Mouse (Mus musculus) heart, postnatal 0 days (tissue): ENCODE data around the gene Aqp1. TPM values are rescaled to one million over a fixed set of nuclear protein-coding genes. Genes with fewer than 3 reads are reported as not detected.

Experiments used
- ATAC-seq: fragments of 200-750 bp; cut with Nextera tagmentation; 2 replicates; pipeline ENCODE4 v1.8.0; 2017; ENCODE audit warnings: low read depth, moderate number of reproducible peaks, moderate library complexity; ENCODE audit not compliant: insufficient read depth
- DNase-seq: peaks from one replicate; pipeline ENCODE4 v3.0.0-alpha.2; 2016; ENCODE audit warnings: low spot score
- H3K27ac ChIP-seq: fragments of 300-500 bp; sonication (generic); 2 replicates; pipeline ENCODE4 v1.5.1; 2014; ENCODE audit warnings: low read depth, mild to moderate bottlenecking
- H3K27me3 ChIP-seq: fragments of 300-500 bp; sonication (generic); 2 replicates; pipeline ENCODE4 v1.6.1; 2014; ENCODE audit warnings: low read length, mixed read lengths; ENCODE audit not compliant: control insufficient read depth, insufficient read depth
- H3K36me3 ChIP-seq: fragments of 300-500 bp; sonication (generic); replicated peaks from 2 replicates; pipeline ENCODE4 v1.6.1; 2014; ENCODE audit warnings: low read length, mixed read lengths; ENCODE audit not compliant: control insufficient read depth, insufficient read depth
- H3K4me1 ChIP-seq: fragments of 300-500 bp; sonication (generic); 2 replicates; pipeline ENCODE4 v1.6.1; 2014; ENCODE audit warnings: antibody characterized with exemption; ENCODE audit not compliant: control insufficient read depth, insufficient read depth
- H3K4me2 ChIP-seq: fragments of 300-500 bp; sonication (generic); 2 replicates; pipeline ENCODE4 v1.6.1; 2014; ENCODE audit warnings: low read depth, mild to moderate bottlenecking, low read length, moderate library complexity
- H3K4me3 ChIP-seq: fragments of 300-500 bp; sonication (generic); 2 replicates; pipeline ENCODE4 v1.5.1; 2014; ENCODE audit warnings: low read depth, low read length
- H3K9ac ChIP-seq: fragments of 300-500 bp; sonication (generic); replicated peaks from 2 replicates; pipeline ENCODE4 v1.6.1; 2014; ENCODE audit warnings: low read depth, low read length, mixed read lengths
- H3K9me3 ChIP-seq: fragments of 300-500 bp; sonication (generic); replicated peaks from 2 replicates; pipeline ENCODE4 v1.6.1; 2016; ENCODE audit warnings: low read length; ENCODE audit not compliant: control insufficient read depth
- CTCF ChIP-seq: IDR thresholded peaks from 2 replicates; pipeline ENCODE4 v1.5.1; 2016; ENCODE audit warnings: antibody characterized with exemption, control low read depth, low read depth
- EP300 ChIP-seq: IDR thresholded peaks from 2 replicates; pipeline ENCODE4 v1.6.1; 2016; ENCODE audit warnings: antibody characterized with exemption, low read depth
- WGBS: fragments of 180-500 bp; shearing (Covaris S2); extraction: QIAGEN DNeasy Blood & Tissue Kit; methylation state at CpG from one replicate; pipeline ENCODE4 v1.1.7; 2014; 5-methylcytosine and 5-hydroxymethylcytosine counted together
- polyA plus RNA-seq: library from polyadenylated mRNA; unstranded; fragments of >200 nt; fragmentation: Nextera tagmentation; extraction: Ambion mirVana; gene quantifications from 2 replicates; pipeline ENCODE4 v1.2.1, GENCODE M21; 2015
- total RNA-seq: library from RNA; depleted of rRNA; stranded (reverse); fragments of >200 nt; gene quantifications from 2 replicates; pipeline ENCODE4 v1.2.3, GENCODE M21; 2014; ENCODE audit warnings: low replicate concordance

The Aqp1 gene
- total and polyA plus RNA-seq, 2 experiments from 2014 or later, result 56.4 to 146 TPM

- 55% methylated on average over 9 of the region's 9 CpGs for WGBS
- ATAC-seq, result no peak
- no peak overlapping the region for H3K27ac ChIP-seq
- DNase-seq, result no peak
- H3K36me3 ChIP-seq, result no peaks in the 10 kb centered on the region
- H3K4me1 ChIP-seq, result peaks cover 47% of the 10 kb centered on the region
- H3K9ac ChIP-seq, result no peak overlapping the region; the same call in 1 of the 2 replicates
- H3K9me3 ChIP-seq, result no peaks in the 10 kb centered on the region
- H3K4me2 ChIP-seq, result peak overlapping the region; percentile 53
- no peaks in the 10 kb centered on the region for H3K27me3 ChIP-seq
- no peak for TF ChIP-seq CTCF
- no peak for TF ChIP-seq EP300
- H3K4me3 ChIP-seq, result peak overlapping the region; percentile 40
These were observed 2.9 kb downstream of the Aqp1 start for GRCm38 (mm10) chr6:55338934-55339825.

- Histone ChIP-seq H3K4me2 (0 out of 2 replicates have a peak overlapping the region, but pooled peaks have one; percentile 12), H3K27me3 (no peaks in the 10 kb centered on the region), H3K36me3 (no peaks in the 10 kb centered on the region), H3K4me3 (no peak overlapping the region), H3K9ac (no peak overlapping the region), H3K27ac (peak overlapping the region; percentile 16), H3K4me1 (peaks cover 44% of the 10 kb centered on the region), H3K9me3 (no peaks in the 10 kb centered on the region)
- 15% methylated on average over 5 of the region's 5 CpGs for WGBS
- no peak for TF ChIP-seq CTCF
- TF ChIP-seq EP300, result no peak
- ATAC-seq (peak; percentile 56), DNase-seq (peak; percentile 63)
These were observed 5.5 kb downstream of the Aqp1 start for GRCm38 (mm10) chr6:55341688-55342087.

GRCm38 (mm10) chr6:55342328-55342727 lies 6.1 kb downstream of the Aqp1 start:
- 46% methylated on average over 9 of the region's 9 CpGs for WGBS
- TF ChIP-seq CTCF, result no peak
- TF ChIP-seq EP300, result no peak
- no peaks in the 10 kb centered on the region for H3K36me3 ChIP-seq
- peaks cover 37% of the 10 kb centered on the region for H3K4me1 ChIP-seq
- H3K27ac ChIP-seq, result no peak overlapping the region
- DNase-seq (peak; percentile 31), ATAC-seq (no peak)
- no peaks in the 10 kb centered on the region for H3K9me3 ChIP-seq
- H3K4me3 ChIP-seq, result no peak overlapping the region
- no peak overlapping the region for H3K9ac ChIP-seq
- H3K4me2 ChIP-seq, result no peak overlapping the region
- H3K27me3 ChIP-seq, result no peaks in the 10 kb centered on the region

- WGBS, result 92% methylated on average over 10 of the region's 10 CpGs
- Histone ChIP-seq H3K4me3 (no peak overlapping the region), H3K4me1 (peaks cover 35% of the 10 kb centered on the region), H3K9ac (no peak overlapping the region), H3K4me2 (no peak overlapping the region), H3K9me3 (no peaks in the 10 kb centered on the region), H3K27ac (no peak overlapping the region), H3K36me3 (0 out of 2 replicates have a peak, but pooled peaks cover 4% of the 10 kb centered on the region), H3K27me3 (no peaks in the 10 kb centered on the region)
- ATAC-seq, result no peak
- TF ChIP-seq CTCF (no peak), EP300 (no peak)
- DNase-seq, result no peak
These were observed 7.2 kb downstream of the Aqp1 start for GRCm38 (mm10) chr6:55343446-55343845.

GRCm38 (mm10) chr6:55344291-55345016 lies 8.2 kb downstream of the Aqp1 start:
- H3K4me1 ChIP-seq, result peaks cover 27% of the 10 kb centered on the region
- TF ChIP-seq EP300 (no peak), CTCF (no peak)
- no peak for DNase-seq
- no peak; the same call in 1 of the 2 replicates for ATAC-seq
- no peak overlapping the region for H3K4me2 ChIP-seq
- no peak overlapping the region for H3K4me3 ChIP-seq
- H3K36me3 ChIP-seq, result 0 out of 2 replicates have a peak, but pooled peaks cover 4% of the 10 kb centered on the region
- no peak overlapping the region for H3K27ac ChIP-seq
- WGBS, result 52% methylated on average over 9 of the region's 9 CpGs
- no peaks in the 10 kb centered on the region for H3K9me3 ChIP-seq
- no peak overlapping the region for H3K9ac ChIP-seq
- H3K27me3 ChIP-seq, result no peaks in the 10 kb centered on the region
